Mouse (Mus musculus): Measurements from ENCODE around the gene Slc43a2.
"Not testable (repeated sequence)": the region's sequence is repeated elsewhere in the genome, so short reads cannot be mapped to it uniquely, and the experiment has no call there.

The Slc43a2 gene

DNA sequence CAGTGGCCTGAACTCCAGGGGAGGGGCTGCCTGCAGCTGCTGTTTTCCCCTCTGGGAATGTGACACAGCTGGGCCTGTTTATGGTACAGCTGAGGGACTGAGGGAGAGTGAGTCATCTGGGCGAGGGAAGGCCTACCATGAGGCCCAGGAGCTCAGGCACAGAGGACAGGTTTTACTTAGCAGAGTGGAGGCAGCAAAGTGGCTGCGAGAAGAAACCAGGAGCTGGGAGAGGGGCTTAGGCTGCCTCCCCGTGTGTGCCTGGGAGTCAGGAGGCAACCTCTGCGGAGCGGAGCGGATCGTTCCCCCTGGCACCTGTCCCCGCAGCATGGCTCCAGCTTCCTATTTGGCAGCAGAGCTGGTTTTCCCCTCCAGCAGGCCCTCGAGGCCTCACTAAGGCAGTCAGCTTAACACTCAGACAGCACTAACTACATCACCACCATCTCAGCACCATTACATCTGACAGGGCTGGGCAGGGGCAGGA lies 20.5 kb downstream of the Slc43a2 start:
- DNase-seq: peak in 1 of 2 experiments; percentile 21

DNA sequence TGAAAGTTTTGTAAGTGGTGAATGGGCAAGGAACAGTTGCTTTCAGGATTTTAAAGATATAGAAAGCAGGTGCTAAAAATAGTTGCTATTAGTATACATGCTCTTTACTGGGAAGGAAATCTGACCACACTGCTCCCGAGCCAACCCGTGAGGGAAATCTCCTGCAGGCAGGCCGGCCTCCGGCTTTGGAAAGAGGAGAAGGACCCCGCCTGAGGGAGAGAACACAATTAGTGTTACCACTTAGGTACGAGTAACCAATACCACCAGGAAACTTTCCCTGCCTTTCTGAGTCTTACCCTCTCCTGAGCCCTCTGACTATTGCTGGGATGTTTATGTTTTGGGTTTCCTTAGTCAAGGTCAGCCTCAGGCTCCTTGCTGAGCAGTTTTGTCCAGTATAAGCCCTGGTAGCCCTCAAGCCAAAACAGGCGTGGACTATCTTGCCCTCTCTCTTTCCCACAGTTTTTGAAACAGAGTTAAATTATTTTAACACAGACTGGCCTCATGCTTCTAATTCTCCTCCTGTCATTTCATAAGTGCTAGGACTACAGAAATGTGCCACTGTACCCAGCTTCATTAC lies 21.5 kb downstream of the Slc43a2 start:
- peak in 1 of 2 experiments; percentile 26 for DNase-seq

DNA sequence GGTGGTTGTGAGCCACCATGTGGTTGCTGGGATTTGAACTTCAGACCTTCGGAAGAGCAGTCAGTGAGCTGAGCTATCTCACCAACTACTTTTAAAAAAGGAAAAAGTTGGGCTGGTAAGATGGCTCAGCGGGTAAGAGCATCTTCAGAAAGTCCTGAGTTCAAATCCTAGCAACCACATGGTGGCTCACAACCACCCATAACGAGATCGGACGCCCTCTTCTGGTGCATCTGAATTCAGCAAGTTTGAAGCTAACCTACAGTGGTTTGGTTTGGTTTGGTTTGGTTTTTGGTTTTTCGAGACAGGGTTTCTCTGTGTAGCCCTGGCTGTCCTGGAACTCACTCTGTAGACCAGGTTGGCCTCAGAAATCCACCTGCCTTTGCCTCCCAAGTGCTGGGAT lies 24.5 kb downstream of the Slc43a2 start:
- not testable (repeated sequence) for DNase-seq

DNA sequence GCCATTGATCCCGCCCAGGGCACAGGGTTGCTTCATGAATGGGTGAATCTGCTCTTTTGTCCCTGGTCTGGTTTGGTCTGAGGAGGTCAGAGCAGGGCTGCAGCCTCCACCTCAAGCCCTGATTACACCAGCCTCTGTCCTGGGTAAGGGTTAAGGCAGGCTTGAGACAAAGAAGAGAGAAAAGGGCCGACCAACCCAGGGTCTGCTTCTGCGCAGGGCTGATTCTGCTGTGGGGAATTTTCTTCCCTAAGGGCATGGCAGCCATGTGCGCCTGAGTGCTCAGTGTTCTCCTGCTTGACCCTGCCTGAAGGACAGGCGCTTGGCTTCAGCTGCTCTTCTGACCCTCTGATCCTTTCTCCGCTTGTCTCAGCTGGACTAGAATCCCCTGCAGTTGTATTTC lies 25.6 kb downstream of the Slc43a2 start:
- DNase-seq: no peak

DNA sequence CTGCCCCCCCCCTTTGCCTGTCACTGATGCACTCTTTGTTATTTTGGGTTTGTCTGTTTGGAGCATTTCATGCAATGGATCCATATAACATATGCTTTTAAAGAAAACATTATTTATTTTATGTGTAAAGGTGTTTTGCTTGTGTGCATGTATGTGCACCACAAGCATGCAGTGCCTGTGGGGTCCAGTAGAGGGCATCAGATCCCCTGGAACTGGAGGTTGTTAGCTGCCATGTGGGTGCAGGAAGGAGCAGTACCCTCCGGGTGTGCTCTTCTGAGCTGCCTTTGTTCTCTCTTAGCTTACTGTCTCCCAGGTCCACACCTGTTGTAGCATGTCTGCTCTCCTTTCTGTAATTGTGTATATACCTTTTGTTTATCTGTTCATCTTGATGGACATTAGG lies 26.6 kb downstream of the Slc43a2 start:
- no peak for DNase-seq

DNA sequence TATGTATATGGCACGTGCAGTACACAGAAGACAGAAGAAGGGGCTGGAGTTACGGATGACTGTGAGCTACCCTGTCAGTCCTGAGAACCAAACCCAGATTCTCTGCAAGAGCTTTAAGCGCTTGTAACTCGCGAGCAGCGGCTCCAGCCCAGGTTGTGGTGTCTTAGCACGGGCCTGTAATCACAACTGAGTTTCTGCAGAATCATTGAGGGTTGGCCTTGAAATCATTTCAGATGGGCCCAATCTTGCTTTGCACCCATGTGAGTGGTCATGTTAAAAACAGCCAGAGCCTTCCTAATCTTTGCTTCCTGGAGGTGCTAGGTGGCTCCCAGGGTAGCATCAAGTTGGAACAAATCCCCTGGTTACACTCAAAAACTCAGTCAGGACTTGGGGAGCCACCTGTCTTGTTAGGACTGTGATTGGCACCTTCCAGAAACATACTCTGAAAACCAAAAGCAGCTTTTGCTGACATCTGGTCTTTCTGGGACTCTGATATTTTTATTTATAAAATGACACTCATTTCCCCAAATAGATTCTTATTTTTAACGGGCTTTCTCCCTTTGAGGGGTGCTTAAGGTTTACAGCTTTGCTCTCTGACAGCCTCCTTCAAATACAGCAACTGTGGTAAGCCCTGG lies 28.5 kb downstream of the Slc43a2 start:
- DNase-seq: no peak

DNA sequence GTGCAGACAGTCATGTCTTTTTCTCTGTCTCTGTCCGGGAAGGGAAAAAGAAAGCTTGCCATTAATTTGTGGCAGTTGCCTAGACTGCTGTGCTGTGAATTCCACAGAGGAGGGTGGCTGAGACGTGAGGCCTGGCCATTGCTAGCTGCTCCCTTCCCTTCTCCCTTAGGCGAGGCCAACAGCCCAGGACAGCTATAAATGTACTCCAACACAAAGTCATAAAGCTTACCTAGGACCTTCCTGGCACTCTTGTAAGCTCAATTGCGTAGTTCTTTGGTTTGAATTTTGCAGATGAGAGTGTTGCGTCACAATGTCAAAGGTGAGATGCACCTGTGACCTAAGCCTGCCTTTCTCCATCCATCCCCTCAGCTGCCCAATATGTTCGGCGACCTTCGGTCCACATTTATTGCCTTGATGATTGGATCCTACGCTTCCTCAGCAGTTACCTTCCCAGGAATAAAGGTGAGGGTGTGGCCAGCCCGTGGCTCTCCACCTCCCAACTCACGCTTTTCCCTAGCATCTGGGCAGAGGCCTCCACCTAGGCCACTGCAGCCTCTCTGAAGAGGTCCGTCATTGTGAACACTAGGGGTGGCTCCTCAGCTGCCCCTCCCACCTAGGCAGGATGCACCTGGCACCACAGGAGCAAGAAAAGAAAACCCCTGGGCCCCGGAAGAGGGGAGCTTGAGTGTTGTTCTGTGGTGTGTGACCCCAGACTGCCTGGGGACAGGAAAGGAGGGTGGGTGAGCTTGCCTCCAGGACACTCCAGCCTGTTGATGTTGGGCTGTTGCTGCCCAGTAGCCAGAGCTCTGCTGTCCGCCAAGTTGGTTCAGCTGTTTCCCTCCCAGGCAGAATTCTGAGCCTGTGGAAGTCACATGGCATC lies 29.3 kb downstream of the Slc43a2 start:
- no peak for DNase-seq

DNA sequence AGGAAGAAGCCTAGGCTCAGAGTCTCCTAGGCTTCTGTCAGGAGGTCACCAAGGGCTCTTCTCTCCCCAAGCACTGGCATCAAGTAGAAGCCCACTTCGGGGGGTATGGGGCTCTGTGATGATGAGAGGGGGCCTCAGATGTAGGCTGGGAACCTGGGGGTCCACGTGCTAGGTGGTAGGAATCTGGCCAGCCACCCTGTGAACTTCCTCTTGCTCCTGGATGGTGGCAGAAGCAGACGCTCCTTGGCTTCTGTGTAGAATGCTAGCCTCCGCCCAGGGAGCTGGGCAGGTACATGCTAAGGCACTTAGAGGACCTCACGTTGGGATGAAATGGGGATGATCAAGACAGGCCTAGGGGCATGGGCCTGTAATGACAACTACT lies 29.9 kb downstream of the Slc43a2 start:
- no peak for DNase-seq

DNA sequence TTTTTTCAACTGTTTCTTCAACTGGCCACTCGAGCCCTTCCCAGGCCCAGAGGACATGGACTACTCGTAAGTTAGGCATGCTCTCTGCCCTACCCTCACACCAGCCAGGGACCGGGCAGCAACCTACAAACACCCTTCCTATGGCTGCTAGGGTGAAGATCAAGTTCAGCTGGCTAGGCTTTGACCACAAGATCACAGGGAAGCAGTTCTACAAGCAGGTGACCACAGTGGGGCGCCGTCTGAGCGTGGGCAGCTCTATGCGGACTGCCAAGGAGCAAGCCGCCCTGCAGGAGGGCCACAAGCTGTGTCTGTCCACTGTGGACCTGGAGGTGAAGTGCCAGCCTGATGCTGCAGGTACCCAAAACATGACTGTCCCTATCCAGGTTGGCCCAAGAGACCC lies 31.3 kb downstream of the Slc43a2 start:
- no peak for DNase-seq

DNA sequence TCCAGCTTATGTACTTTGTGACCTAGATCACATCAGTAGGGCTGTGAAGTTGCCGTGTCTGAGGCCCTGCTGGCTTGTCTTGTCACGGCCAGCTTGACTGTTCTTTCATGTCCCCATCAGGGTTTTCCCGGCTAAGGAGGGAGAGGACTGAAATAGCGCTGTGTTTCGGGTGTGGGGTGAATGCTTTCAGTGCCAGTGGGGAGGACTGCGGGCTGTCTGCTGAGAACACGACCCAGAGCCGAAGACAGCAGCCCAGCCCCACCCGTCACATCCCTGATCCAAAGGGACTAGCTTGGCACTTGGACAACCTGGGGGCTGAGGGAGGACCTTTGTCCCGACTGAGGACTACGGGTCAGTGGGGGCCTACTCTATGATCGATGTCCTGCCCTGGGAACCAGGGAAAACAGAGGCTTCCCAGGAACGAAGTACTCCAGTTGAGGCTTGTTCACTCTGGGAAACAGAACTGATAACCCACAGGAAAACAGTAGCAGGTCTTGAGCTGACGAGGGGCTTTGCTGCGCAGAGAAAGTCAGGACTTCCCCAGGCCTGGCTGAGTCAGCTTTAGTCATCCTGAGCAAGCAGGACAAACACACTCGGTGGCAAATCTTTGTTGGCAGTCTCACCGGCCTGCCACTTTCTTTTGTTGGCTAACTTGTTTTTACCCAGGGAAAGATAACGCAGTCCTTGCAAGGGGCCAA lies 32.5 kb downstream of the Slc43a2 start:
- peak in 1 of 2 experiments; percentile 25 for DNase-seq

DNA sequence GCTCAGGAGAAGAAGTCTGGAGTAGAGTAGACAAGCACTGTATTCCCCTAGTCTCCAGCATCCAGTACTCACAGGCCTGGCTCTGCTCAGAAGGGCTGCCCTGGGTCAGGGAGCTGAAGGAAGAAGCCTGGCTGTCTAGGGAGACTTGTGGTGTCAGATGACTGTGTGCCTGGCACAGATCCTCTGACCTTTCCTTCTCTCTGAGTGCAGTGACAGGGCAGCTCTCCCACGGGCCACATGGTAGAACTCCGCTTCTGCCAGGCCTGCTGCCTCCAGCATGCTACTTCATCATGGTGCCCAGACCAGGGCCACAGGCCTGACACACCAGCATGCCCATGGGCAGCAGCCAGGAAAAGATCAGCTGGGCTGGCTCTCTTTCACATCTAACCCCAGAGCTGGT lies 34.4 kb downstream of the Slc43a2 start:
- DNase-seq: peak; percentile 51 to 55

DNA sequence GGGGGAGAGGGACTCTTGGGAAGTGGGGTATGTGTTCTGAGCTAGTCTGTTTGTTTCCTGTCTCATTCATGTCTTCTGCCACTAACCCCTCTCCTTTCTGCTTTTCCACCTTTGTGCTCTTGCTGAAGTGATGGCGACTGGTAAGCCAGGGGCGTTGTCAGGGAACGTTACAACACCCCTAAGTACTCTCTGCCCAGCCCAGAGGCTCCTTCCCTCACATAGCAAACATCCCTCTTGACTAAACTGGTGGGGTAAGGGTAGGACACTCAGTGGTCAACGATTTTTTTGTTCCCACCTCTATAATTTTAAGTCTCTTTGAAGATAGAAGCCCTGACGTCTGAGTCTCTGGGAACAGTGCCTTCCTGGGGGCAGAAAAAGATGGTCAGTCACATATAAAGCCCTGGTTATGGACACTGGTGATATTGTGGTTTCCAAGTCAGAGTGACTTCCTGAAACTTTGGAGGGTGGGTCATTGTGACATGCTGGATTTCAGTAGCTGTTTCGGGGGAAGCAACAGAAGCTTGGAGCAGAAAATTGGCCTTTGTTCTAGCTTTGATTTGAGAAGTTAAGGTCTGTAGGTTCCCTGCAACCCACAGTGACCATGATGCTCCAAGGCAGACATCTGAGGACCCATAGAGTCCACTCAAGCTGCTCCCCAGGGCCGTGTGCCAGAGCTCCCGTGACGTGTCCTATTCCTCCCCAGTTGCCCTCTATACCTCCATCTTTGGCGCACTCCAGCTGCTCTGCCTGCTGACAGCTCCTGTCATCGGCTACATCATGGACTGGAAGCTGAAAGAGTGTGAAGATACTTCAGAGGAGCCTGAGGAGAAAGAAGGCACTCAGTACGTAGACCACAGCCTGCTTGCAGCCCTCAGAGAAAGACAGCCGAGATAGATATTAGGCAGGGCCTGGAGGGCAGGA lies 35.0 kb downstream of the Slc43a2 start:
- DNase-seq: no peak

DNA sequence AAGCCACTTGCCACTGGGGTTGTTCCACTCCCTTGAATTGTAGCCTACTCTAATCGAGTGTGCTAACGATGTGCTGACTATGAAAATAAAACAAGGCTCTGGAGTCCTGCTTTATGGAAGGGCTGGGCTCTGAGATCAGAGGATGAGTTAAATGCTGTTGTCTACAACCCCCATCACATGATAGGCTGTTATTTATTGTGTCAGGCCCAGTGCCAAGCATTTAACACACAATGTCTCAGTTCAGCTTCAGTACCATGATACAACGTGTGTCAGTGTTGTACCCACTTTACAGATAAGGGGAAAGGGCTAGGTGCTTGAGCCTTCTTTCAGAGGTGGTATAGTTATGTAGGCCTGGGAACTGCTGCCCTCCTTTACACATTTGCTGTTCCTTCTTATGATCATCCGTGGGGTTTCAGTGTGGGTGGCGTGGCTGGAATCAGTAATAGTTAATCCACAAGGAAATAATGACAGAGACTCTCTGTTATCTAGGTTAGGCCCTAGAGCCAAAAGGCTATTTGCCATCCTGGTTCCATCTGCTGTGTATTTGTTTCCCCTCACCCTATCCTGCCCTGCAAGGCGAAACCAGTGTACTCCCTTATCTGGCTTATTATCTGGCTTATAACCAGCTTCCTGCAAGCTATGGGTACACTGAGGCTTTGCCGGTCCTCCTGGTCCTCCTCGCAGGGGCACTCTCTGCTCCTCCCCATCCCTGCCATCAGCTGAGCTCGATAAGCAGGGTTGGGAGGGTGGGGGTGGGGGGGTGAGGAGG lies 36.0 kb downstream of the Slc43a2 start:
- DNase-seq: no peak

DNA sequence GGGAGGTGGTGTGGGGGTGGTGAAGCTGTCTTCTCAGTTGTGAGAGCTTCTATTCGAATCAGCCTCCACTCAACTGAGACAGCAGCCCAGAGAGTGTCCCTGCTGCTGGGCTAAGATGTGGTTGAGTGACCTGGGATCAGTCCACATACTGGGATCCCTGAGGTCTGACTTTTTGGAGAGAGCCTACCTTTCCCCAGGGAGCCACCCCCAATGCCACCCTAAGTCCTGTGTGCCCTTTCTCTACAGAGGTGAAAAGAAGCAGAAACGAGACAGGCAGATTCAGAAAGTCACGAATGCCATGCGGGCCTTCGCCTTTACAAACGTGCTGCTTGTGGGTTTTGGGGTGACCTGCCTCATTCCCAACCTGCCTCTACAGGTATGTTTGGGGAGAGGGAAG lies 36.6 kb downstream of the Slc43a2 start:
- DNase-seq: no peak

DNA sequence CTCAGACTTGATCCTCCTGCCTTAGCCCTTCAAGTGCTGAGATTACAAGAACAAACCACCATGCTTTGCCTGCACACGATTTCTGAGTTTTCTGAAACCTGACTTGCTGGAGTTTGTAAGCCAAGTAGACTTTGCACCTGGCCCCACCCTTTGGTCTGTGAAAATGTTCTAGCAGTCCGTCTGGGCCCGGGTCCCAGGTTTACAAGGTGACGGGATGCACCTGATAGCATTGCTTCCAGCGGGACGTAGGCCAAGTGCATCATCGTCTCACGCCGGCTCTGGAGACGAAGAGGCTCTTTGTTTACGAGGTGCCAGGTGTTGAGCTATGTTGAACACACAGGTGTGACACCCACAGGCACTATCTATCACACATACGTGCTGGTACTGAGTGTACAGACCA lies 37.5 kb downstream of the Slc43a2 start:
- peak; percentile 80 to 81 for DNase-seq

DNA sequence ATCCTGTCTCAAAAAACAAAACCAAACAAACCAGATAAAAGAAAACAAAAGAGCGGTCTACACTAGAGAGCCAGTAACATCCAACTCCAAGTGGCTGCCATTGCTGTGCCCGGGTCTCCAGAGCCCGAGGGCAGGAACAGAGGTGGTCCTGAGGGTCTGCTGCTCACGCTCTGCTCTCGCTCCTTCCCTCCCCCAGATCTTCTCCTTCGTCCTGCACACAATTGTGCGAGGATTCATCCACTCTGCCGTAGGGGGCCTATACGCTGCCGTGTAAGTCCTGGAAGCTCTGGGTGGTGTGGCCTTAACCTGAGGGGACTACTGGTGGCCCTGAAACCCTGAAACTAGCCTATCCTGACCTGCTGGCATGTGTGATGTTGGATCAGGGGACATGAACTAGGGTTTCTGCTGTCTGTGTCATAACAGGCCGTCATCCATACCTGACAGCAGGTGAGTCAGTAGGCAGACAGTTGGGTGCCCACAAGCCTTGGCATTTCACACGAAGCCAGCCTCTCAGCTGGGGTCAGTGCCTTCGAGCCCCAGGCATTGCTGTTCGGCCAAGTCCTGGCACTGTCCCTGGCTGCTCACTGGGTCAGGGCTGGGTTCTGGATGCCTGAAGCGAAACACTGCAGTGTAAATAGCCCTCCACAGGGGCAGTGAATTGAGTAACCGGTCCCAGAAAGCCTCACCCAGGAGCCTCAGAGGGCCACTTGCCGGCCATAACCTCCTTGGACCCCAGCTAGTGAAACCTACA lies 39.1 kb downstream of the Slc43a2 start:
- no peak for DNase-seq

DNA sequence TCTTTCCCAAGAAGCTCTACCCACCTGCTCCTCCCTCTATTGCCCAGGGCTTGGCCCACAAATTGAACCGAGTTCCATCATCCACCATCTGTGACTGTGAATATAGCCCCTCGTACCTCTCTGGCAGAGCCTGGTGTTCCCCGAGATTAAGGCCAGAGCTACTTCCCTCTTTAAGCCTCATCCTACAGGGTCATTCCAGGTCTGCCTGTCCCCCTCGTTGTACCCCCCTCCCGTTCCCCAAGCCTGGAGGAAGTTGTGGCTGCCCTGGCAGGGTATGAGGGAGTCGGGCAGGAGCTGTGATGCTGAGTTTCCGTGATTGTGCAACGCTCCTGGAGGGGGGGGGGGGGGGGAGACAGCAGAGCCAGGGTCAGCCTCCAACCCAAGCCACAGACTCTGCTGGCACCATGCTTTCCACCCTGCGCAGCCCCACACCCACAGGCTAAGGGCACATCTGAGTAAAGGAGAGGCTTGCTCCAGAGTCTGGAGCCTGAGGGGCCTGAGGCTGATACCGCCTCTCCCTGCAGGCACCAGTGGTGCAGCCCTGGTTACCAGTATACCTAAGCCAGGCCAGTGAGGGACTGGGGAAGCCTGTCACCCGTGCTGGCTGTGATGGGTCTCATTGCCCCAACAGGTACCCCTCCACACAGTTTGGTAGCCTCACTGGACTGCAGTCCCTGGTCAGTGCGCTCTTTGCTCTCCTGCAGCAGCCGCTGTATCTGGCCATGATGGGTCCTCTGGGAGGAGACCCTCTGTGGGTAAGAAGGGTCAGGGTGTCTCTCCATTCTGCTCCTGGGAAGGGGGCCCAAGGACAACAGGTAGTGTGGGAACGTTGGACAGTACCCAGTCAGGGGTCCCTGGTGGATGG lies 39.9 kb downstream of the Slc43a2 start:
- DNase-seq: no peak

DNA sequence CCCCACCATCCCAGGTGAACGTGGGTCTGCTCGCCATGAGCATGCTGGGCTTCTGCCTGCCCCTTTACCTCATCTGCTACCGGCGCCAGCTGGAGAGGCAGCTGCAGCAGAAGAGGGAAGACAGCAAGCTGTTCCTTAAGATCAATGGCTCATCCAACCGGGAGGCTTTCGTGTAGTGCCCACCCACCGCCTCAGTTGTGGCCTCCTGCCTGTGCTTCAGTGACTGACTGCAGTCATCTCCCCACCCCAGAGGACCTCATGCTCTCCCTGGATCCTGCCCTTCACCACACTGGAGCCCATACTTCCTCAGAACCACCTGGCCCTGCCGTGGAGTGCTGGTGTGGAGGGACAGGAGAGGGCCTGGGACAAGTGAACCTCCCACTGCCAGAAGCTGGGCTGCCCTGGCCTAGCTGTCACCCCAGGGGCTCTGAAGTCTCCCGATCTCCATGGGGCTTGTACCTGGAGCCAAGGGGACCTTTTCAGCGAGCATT lies 40.9 kb downstream of the Slc43a2 start:
- no peak for DNase-seq

All from kidney, postnatal 36 days (tissue).